Mouse (Mus musculus): ENCODE data around the gene Emc3. TPM values are rescaled to one million over a fixed set of nuclear protein-coding genes. Genes with fewer than 3 reads are reported as not detected.

Gene Emc3
- polyA plus RNA-seq, 1 experiment from 2014 or later = 90.7 TPM

GRCm38 (mm10) chr6:113473246-113473645 is 58.2 kb downstream of the Emc3 start:
- no peak overlapping the region for H3K27ac ChIP-seq (ENCODE audit: low read depth, low read length)
- no peak overlapping the region for H3K9ac ChIP-seq (ENCODE audit: low read depth, low read length)
- H3K4me1 ChIP-seq (replicated peaks; ENCODE audit: control insufficient read depth, insufficient read depth, low read length) = no peaks in the 10 kb centered on the region
- no peaks in the 10 kb centered on the region for H3K9me3 ChIP-seq (ENCODE audit: control insufficient read depth, low read length)
- DNase-seq (ENCODE audit: low spot score) = no peak
- H3K36me3 ChIP-seq (ENCODE audit: control insufficient read depth, insufficient read depth, low read length) = no peaks in the 10 kb centered on the region
- no peak for ATAC-seq (ENCODE audit: low FRiP score)
- 91% methylated on average over 2 of the region's 2 CpGs for WGBS
- H3K4me3 ChIP-seq (ENCODE audit: low read depth, low read length) = no peak overlapping the region
- peaks cover 19% of the 10 kb centered on the region for H3K27me3 ChIP-seq (ENCODE audit: control insufficient read depth, insufficient read depth, low read length)
- H3K4me2 ChIP-seq (replicated peaks; ENCODE audit: low read depth, low read length) = no peak overlapping the region

GRCm38 (mm10) chr6:113472061-113472460 is 59.4 kb downstream of the Emc3 start:
- Histone ChIP-seq H3K4me3 (ENCODE audit: low read depth, low read length) (no peak overlapping the region), H3K4me2 (replicated peaks; ENCODE audit: low read depth, low read length) (no peak overlapping the region), H3K27ac (ENCODE audit: low read depth, low read length) (peak overlapping the region; percentile 9; the same call in 1 of the 2 replicates), H3K9ac (ENCODE audit: low read depth, low read length) (no peak overlapping the region), H3K4me1 (replicated peaks; ENCODE audit: control insufficient read depth, insufficient read depth, low read length) (no peaks in the 10 kb centered on the region), H3K9me3 (ENCODE audit: control insufficient read depth, low read length) (no peaks in the 10 kb centered on the region), H3K36me3 (ENCODE audit: control insufficient read depth, insufficient read depth, low read length) (no peaks in the 10 kb centered on the region), H3K27me3 (ENCODE audit: control insufficient read depth, insufficient read depth, low read length) (peaks cover 19% of the 10 kb centered on the region)
- ATAC-seq (ENCODE audit: low FRiP score) (no peak), DNase-seq (ENCODE audit: low spot score) (no peak)
- WGBS = 69% methylated on average over 10 of the region's 10 CpGs

GRCm38 (mm10) chr6:113471297-113471936 is 60.0 kb downstream of the Emc3 start, which contains the start of gene Il17rc:
TSS of gene Il17rc (plus strand) at chr6:113471427.
- no peak for ATAC-seq (ENCODE audit: low FRiP score)
- Histone ChIP-seq H3K36me3 (ENCODE audit: control insufficient read depth, insufficient read depth, low read length) (no peaks in the 10 kb centered on the region), H3K27ac (ENCODE audit: low read depth, low read length) (peak within 1 kb of the TSS; percentile 9; the same call in 1 of the 2 replicates), H3K9me3 (ENCODE audit: control insufficient read depth, low read length) (no peaks in the 10 kb centered on the region), H3K4me1 (replicated peaks; ENCODE audit: control insufficient read depth, insufficient read depth, low read length) (no peaks in the 10 kb centered on the region), H3K4me3 (ENCODE audit: low read depth, low read length) (no peak within 1 kb of the TSS), H3K9ac (ENCODE audit: low read depth, low read length) (no peak within 1 kb of the TSS), H3K27me3 (ENCODE audit: control insufficient read depth, insufficient read depth, low read length) (peaks cover 19% of the 10 kb centered on the region), H3K4me2 (replicated peaks; ENCODE audit: low read depth, low read length) (no peak within 1 kb of the TSS)
- peak; percentile 16 for DNase-seq (ENCODE audit: low spot score)
- 22% methylated on average over 11 of the region's 12 CpGs for WGBS

GRCm38 (mm10) chr6:113469432-113469831 is 62.0 kb downstream of the Emc3 start:
- H3K4me1 ChIP-seq (replicated peaks; ENCODE audit: control insufficient read depth, insufficient read depth, low read length) = no peaks in the 10 kb centered on the region
- peak; percentile 87 for DNase-seq (ENCODE audit: low spot score)
- H3K9ac ChIP-seq (ENCODE audit: low read depth, low read length) = peak overlapping the region; percentile 21; the same call in 1 of the 2 replicates
- peak overlapping the region; percentile 18 for H3K4me3 ChIP-seq (ENCODE audit: low read depth, low read length)
- H3K27me3 ChIP-seq (ENCODE audit: control insufficient read depth, insufficient read depth, low read length) = peaks cover 19% of the 10 kb centered on the region
- H3K36me3 ChIP-seq (ENCODE audit: control insufficient read depth, insufficient read depth, low read length) = no peaks in the 10 kb centered on the region
- peak overlapping the region; percentile 48 for H3K4me2 ChIP-seq (replicated peaks; ENCODE audit: low read depth, low read length)
- WGBS = 4% methylated on average over 31 of the region's 31 CpGs
- H3K9me3 ChIP-seq (ENCODE audit: control insufficient read depth, low read length) = no peaks in the 10 kb centered on the region
- no peak overlapping the region for H3K27ac ChIP-seq (ENCODE audit: low read depth, low read length)
- ATAC-seq (ENCODE audit: low FRiP score) = peak; percentile 77

- WGBS = 10% methylated on average over 9 of the region's 9 CpGs
- H3K4me2 ChIP-seq (replicated peaks; ENCODE audit: low read depth, low read length) = peak overlapping the region; percentile 48
- peak overlapping the region; percentile 18 for H3K4me3 ChIP-seq (ENCODE audit: low read depth, low read length)
- peak; percentile 84 for DNase-seq (ENCODE audit: low spot score)
- H3K9me3 ChIP-seq (ENCODE audit: control insufficient read depth, low read length) = no peaks in the 10 kb centered on the region
- H3K9ac ChIP-seq (ENCODE audit: low read depth, low read length) = peak overlapping the region; percentile 21; the same call in 1 of the 2 replicates
- peak; percentile 58; the same call in 1 of the 2 replicates for ATAC-seq (ENCODE audit: low FRiP score)
- no peak overlapping the region for H3K27ac ChIP-seq (ENCODE audit: low read depth, low read length)
- peaks cover 19% of the 10 kb centered on the region for H3K27me3 ChIP-seq (ENCODE audit: control insufficient read depth, insufficient read depth, low read length)
- no peaks in the 10 kb centered on the region for H3K36me3 ChIP-seq (ENCODE audit: control insufficient read depth, insufficient read depth, low read length)
- no peaks in the 10 kb centered on the region for H3K4me1 ChIP-seq (replicated peaks; ENCODE audit: control insufficient read depth, insufficient read depth, low read length)
Measured at GRCm38 (mm10) chr6:113469021-113469420, 62.4 kb downstream of the Emc3 start.

- no peak overlapping the region for H3K4me3 ChIP-seq (ENCODE audit: low read depth, low read length)
- DNase-seq (ENCODE audit: low spot score) (no peak), ATAC-seq (ENCODE audit: low FRiP score) (no peak; the same call in 1 of the 2 replicates)
- no peak overlapping the region for H3K9ac ChIP-seq (ENCODE audit: low read depth, low read length)
- H3K36me3 ChIP-seq (ENCODE audit: control insufficient read depth, insufficient read depth, low read length) = no peaks in the 10 kb centered on the region
- no peak overlapping the region for H3K27ac ChIP-seq (ENCODE audit: low read depth, low read length)
- peaks cover 19% of the 10 kb centered on the region for H3K27me3 ChIP-seq (ENCODE audit: control insufficient read depth, insufficient read depth, low read length)
- H3K9me3 ChIP-seq (ENCODE audit: control insufficient read depth, low read length) = no peaks in the 10 kb centered on the region
- 62% methylated on average over 3 of the region's 3 CpGs for WGBS
- no peak overlapping the region for H3K4me2 ChIP-seq (replicated peaks; ENCODE audit: low read depth, low read length)
- H3K4me1 ChIP-seq (replicated peaks; ENCODE audit: control insufficient read depth, insufficient read depth, low read length) = no peaks in the 10 kb centered on the region
Measured at GRCm38 (mm10) chr6:113468512-113468911, 62.9 kb downstream of the Emc3 start.

GRCm38 (mm10) chr6:113465602-113466001 is 65.8 kb downstream of the Emc3 start:
- no peak overlapping the region for H3K4me2 ChIP-seq (replicated peaks; ENCODE audit: low read depth, low read length)
- no peak overlapping the region for H3K4me3 ChIP-seq (ENCODE audit: low read depth, low read length)
- peaks cover 15% of the 10 kb centered on the region for H3K27me3 ChIP-seq (ENCODE audit: control insufficient read depth, insufficient read depth, low read length)
- DNase-seq (ENCODE audit: low spot score) (peak; percentile 35), ATAC-seq (ENCODE audit: low FRiP score) (peak; percentile 28; the same call in 1 of the 2 replicates)
- no peaks in the 10 kb centered on the region for H3K9me3 ChIP-seq (ENCODE audit: control insufficient read depth, low read length)
- WGBS = 49% methylated on average over 5 of the region's 5 CpGs
- no peaks in the 10 kb centered on the region for H3K4me1 ChIP-seq (replicated peaks; ENCODE audit: control insufficient read depth, insufficient read depth, low read length)
- H3K36me3 ChIP-seq (ENCODE audit: control insufficient read depth, insufficient read depth, low read length) = no peaks in the 10 kb centered on the region
- no peak overlapping the region for H3K27ac ChIP-seq (ENCODE audit: low read depth, low read length)
- H3K9ac ChIP-seq (ENCODE audit: low read depth, low read length) = no peak overlapping the region

All from hindbrain, embryonic 11.5 days (tissue).